Mouse (Mus musculus): ENCODE data around the gene Isy1.

DNA sequence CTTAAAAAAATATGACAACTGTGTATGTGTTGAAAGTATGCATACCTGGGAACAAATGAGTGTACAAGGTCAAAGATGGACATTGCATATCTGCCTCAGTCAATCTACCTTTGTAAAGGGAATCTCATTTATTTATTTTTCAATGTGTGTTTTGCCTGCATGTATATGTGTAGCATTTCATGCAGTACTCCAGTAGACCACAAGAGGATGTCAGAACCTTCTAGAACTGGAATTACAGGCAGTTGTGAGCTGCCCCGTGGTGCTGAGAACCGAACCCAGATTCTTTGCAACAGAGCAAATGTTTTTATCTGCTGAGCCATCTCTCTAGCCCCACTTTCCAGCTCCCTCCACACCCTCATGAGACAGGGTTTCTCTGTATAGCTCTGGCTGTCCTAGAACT lies 35.4 kb upstream of the Isy1 start:
- TF ChIP-seq CTCF (IDR thresholded peaks at IDR 0.05; ENCODE audit: low read depth, low read length) (no peak), POLR2A (IDR thresholded peaks at IDR 0.05; ENCODE audit: insufficient read depth, low read length) (no peak), EP300 (IDR thresholded peaks at IDR 0.05; ENCODE audit: insufficient read depth, low read depth, low read length) (no peak)
